ENCODE assay signal across 8 mouse cellular contexts in genomic region chr13:48968750-48969088, GRCm38 (mm10). TPM values are rescaled to one million over a fixed set of nuclear protein-coding genes. Genes with fewer than 3 reads are reported as not detected.
A peak's percentile ranks its signal among the peaks of the same experiment; 100 is the strongest.
DNase-seq lines count a peak whose midpoint lies in the region; ATAC-seq and TF ChIP-seq lines count a peak whose summit lies in the region.

No protein-coding gene starts in this region.

- H3K4me3 ChIP-seq in kidney, embryonic 14.5 days (ENCODE audit: low read length), result peak overlapping the region; percentile 94
- peak overlapping the region; percentile 95 for H3K4me3 ChIP-seq in brown adipose tissue, adult 24 weeks (ENCODE audit: insufficient read depth, low read depth, low read length)
- peak overlapping the region; percentile 85 for H3K4me3 ChIP-seq in hindbrain, postnatal 0 days (ENCODE audit: low read length)
- peak overlapping the region; percentile 80 for H3K4me3 ChIP-seq in midbrain, embryonic 15.5 days

- ATAC-seq in kidney, embryonic 14.5 days (ENCODE audit: low FRiP score, low TSS enrichment), result no peak; the same call in 1 of the 2 replicates
- no peak for ATAC-seq in hindbrain, postnatal 0 days
- no peak for ATAC-seq in midbrain, embryonic 15.5 days (replicated peaks)

- peak overlapping the region; percentile 96 for H3K4me2 ChIP-seq in kidney, embryonic 14.5 days (replicated peaks; ENCODE audit: low read depth, low read length)
- H3K4me2 ChIP-seq in hindbrain, postnatal 0 days (ENCODE audit: low read depth, low read length), result peak overlapping the region; percentile 97
- peak overlapping the region; percentile 83 for H3K4me2 ChIP-seq in midbrain, embryonic 15.5 days

- no peaks in the 10 kb centered on the region for H3K9me3 ChIP-seq in kidney, embryonic 14.5 days (ENCODE audit: control insufficient read depth, low read length)
- H3K9me3 ChIP-seq in hindbrain, postnatal 0 days (ENCODE audit: low read length), result no peaks in the 10 kb centered on the region
- no peaks in the 10 kb centered on the region for H3K9me3 ChIP-seq in midbrain, embryonic 15.5 days

- DNase-seq in kidney, adult 18-20 months, result no peak
- no peak for DNase-seq in hindbrain, postnatal 0 days (ENCODE audit: low spot score)
- no peak for DNase-seq in retina, embryonic 14.5 days (ENCODE audit: low spot score)
- DNase-seq in adrenal gland, postnatal 4 days (ENCODE audit: low spot score in 2 of 2), result no peak
- DNase-seq in B cell, adult 2 months, result no peak

- H3K4me1 ChIP-seq in kidney, embryonic 14.5 days (ENCODE audit: control insufficient read depth, insufficient read depth, low read length), result peaks cover 19% of the 10 kb centered on the region
- H3K4me1 ChIP-seq in brown adipose tissue, adult 24 weeks (ENCODE audit: control insufficient read depth, insufficient read depth, insufficient read length, low read length), result peaks cover 12% of the 10 kb centered on the region
- H3K4me1 ChIP-seq in hindbrain, postnatal 0 days (ENCODE audit: insufficient read depth, low read length), result peaks cover 22% of the 10 kb centered on the region
- H3K4me1 ChIP-seq in midbrain, embryonic 15.5 days, result peaks cover 40% of the 10 kb centered on the region

- H3K36me3 ChIP-seq in kidney, embryonic 14.5 days (ENCODE audit: control insufficient read depth, insufficient read depth, low read length), result no peaks in the 10 kb centered on the region
- H3K36me3 ChIP-seq in hindbrain, postnatal 0 days (ENCODE audit: insufficient read depth, low read length), result no peaks in the 10 kb centered on the region
- no peaks in the 10 kb centered on the region for H3K36me3 ChIP-seq in midbrain, embryonic 15.5 days (replicated peaks)

- WGBS in kidney, embryonic 14.5 days, result 9% methylated on average over 7 of the region's 7 CpGs
- 13% methylated on average over 7 of the region's 7 CpGs for WGBS in hindbrain, postnatal 0 days
- 10% methylated on average over 7 of the region's 7 CpGs for WGBS in midbrain, embryonic 15.5 days

- H3K27me3 ChIP-seq in kidney, embryonic 14.5 days (ENCODE audit: control insufficient read depth, insufficient read depth, low read length), result no peaks in the 10 kb centered on the region
- H3K27me3 ChIP-seq in hindbrain, postnatal 0 days (ENCODE audit: insufficient read depth, low read length), result no peaks in the 10 kb centered on the region
- H3K27me3 ChIP-seq in midbrain, embryonic 15.5 days (replicated peaks), result no peaks in the 10 kb centered on the region

- peak overlapping the region; percentile 88 for H3K27ac ChIP-seq in kidney, embryonic 14.5 days (ENCODE audit: low read depth, low read length)
- H3K27ac ChIP-seq in brown adipose tissue, adult 24 weeks (replicated peaks; ENCODE audit: low read depth, low read length), result peak overlapping the region; percentile 98
- peak overlapping the region; percentile 99 for H3K27ac ChIP-seq in hindbrain, postnatal 0 days
- peak overlapping the region; percentile 94 for H3K27ac ChIP-seq in midbrain, embryonic 15.5 days

- H3K9ac ChIP-seq in kidney, embryonic 14.5 days (ENCODE audit: low read depth, low read length), result peak overlapping the region; percentile 95
- H3K9ac ChIP-seq in hindbrain, postnatal 0 days (replicated peaks; ENCODE audit: low read length), result peak overlapping the region; percentile 94
- peak overlapping the region; percentile 91 for H3K9ac ChIP-seq in midbrain, embryonic 15.5 days

- no peak for TF ChIP-seq CTCF in hindbrain, postnatal 0 days (IDR thresholded peaks at IDR 0.05; ENCODE audit: low read depth)

RNA-seq across cellular contexts. Expression of gene Fam120a, which starts 0.9 kb away (rescaled TPM):
- polyA plus RNA-seq in kidney, embryonic 14.5 days (2014; fragmentation: Nextera tagmentation; extraction: Ambion mirVana), result 41.4 and 49.6 TPM in 2 replicates
- polyA plus RNA-seq in brown adipose tissue, adult 24 weeks (2012; ENCODE audit: insufficient read depth, insufficient read length, missing spikeins), result 68.3 and 68.5 TPM in 2 replicates
- 68.3 and 76.3 TPM in 2 replicates for total RNA-seq in hindbrain, postnatal 0 days (2014; rRNA removed)
- polyA plus RNA-seq in hindbrain, postnatal 0 days (2015; fragmentation: Nextera tagmentation; extraction: Ambion mirVana), result 10.3 and 11.1 TPM in 2 replicates
- 10.7 and 11.0 TPM in 2 replicates for polyA plus RNA-seq in midbrain, embryonic 15.5 days (2015; fragmentation: Nextera tagmentation; extraction: Ambion mirVana)
- total RNA-seq in adrenal gland, postnatal 4 days (2021), result 100 to 1,000 TPM; 171 to 179 TPM
